Mouse (Mus musculus) cerebellum, adult 2 months (tissue): Measurements from ENCODE around the gene Wdr59.

Experiments
- CTCF ChIP-seq: fragments of 200-500 bp; IDR thresholded peaks from 2 replicates; pipeline ENCODE4 v1.5.1; 2011; ENCODE audit warnings: low read depth, mild to moderate bottlenecking, control low read depth, low read length, moderate library complexity, borderline replicate concordance; ENCODE audit not compliant: insufficient read depth
- POLR2A ChIP-seq: fragments of 200-500 bp; IDR thresholded peaks from 2 replicates; pipeline ENCODE4 v1.6.1; 2011; ENCODE audit warnings: low read length, control low read depth, borderline replicate concordance; ENCODE audit not compliant: insufficient read depth

- TF ChIP-seq CTCF (no peak), POLR2A (no peak)
Observed at GRCm38 (mm10) chr8:111568029-111568428, 46.1 kb upstream of the Wdr59 start.
